Mouse (Mus musculus) MEL (cell line): ENCODE measurements around the gene Mms19.

ENCODE experiments used
- BHLHE40 ChIP-seq: IDR thresholded peaks from 2 replicates; pipeline ENCODE4 v1.6.1; 2012; ENCODE audit warnings: low read depth, mild to moderate bottlenecking, inconsistent platforms, low read length, improper control_type of control experiment, borderline replicate concordance
- CHD1 ChIP-seq: IDR thresholded peaks from 2 replicates; pipeline ENCODE4 v1.6.1; 2012; ENCODE audit warnings: low read depth, mild to moderate bottlenecking, inconsistent platforms, low read length, improper control_type of control experiment
- CHD2 ChIP-seq: IDR thresholded peaks from 2 replicates; pipeline ENCODE4 v1.6.1; 2011; ENCODE audit warnings: low read length, improper control_type of control experiment
- CTCF ChIP-seq, 3 experiments: IDR thresholded peaks in 2 of 3; conservative IDR thresholded peaks in 1 of 3; 2 replicates each; pipeline ENCODE4 v1.5.1; 2011 to 2012; ENCODE audit warnings: low read length in 3 of 3, low read depth in 2 of 3, mild to moderate bottlenecking in 2 of 3, improper control_type of control experiment in 1 of 3, inconsistent platforms in 1 of 3, mixed read lengths in 1 of 3, moderate library complexity in 1 of 3; ENCODE audit not compliant: control insufficient read depth in 1 of 3, insufficient read depth in 1 of 3, poor library complexity in 1 of 3, severe bottlenecking in 1 of 3
- EP300 ChIP-seq, 2 experiments: IDR thresholded peaks; 2 replicates each; pipeline ENCODE4 v1.6.1; 2011; ENCODE audit warnings: improper control_type of control experiment in 2 of 2, low read length in 2 of 2, low read depth in 1 of 2, mild to moderate bottlenecking in 1 of 2
- ETS1 ChIP-seq: IDR thresholded peaks from 2 replicates; pipeline ENCODE4 v1.6.1; 2012; ENCODE audit warnings: low read depth, mild to moderate bottlenecking, inconsistent platforms, low read length, improper control_type of control experiment, moderate library complexity
- KAT2A ChIP-seq: conservative IDR thresholded peaks from 2 replicates; pipeline ENCODE4 v1.6.1; 2012; ENCODE audit warnings: low read depth, low read length, improper control_type of control experiment, inconsistent platforms
- MAFK ChIP-seq: IDR thresholded peaks from 2 replicates; pipeline ENCODE4 v1.6.1; 2011; ENCODE audit warnings: low read depth, mild to moderate bottlenecking, low read length, improper control_type of control experiment, borderline replicate concordance
- MAX ChIP-seq: IDR thresholded peaks from 2 replicates; pipeline ENCODE4 v1.6.1; 2011; ENCODE audit warnings: low read length, improper control_type of control experiment
- POLR2A ChIP-seq, 2 experiments: IDR thresholded peaks; 2 replicates each; pipeline ENCODE4 v1.6.1; 2011 to 2012; ENCODE audit warnings: low read length in 2 of 2, mild to moderate bottlenecking in 2 of 2, control low read depth in 1 of 2, improper control_type of control experiment in 1 of 2, low read depth in 1 of 2, moderate library complexity in 1 of 2; ENCODE audit not compliant: control insufficient read depth in 1 of 2, insufficient read depth in 1 of 2, poor library complexity in 1 of 2
- UBTF ChIP-seq: IDR thresholded peaks from 2 replicates; pipeline ENCODE4 v1.6.1; 2012; ENCODE audit warnings: low read depth, mild to moderate bottlenecking, inconsistent platforms, low read length, improper control_type of control experiment, moderate library complexity, borderline replicate concordance; ENCODE audit not compliant: insufficient read depth
- USF1 ChIP-seq: IDR thresholded peaks from 2 replicates; pipeline ENCODE4 v1.6.1; 2014; ENCODE audit warnings: low read depth, mild to moderate bottlenecking, inconsistent platforms, low read length, improper control_type of control experiment, moderate library complexity

- TF ChIP-seq ETS1 (peak; percentile 21; the same call in 1 of the 2 replicates), CTCF (IDR thresholded peaks at IDR 0.05 in 2 of 3, conservative IDR thresholded peaks at IDR 0.05 in 1 of 3; ENCODE audit: control insufficient read depth in 1 of 3, insufficient read depth in 1 of 3, low read depth in 2 of 3, low read length in 3 of 3, poor library complexity in 1 of 3, severe bottlenecking in 1 of 3) (peak in 1 of 3 experiments; percentile 36; a peak in 1 of 6 replicates), USF1 (no peak), CHD2 (no peak), EP300 (IDR thresholded peaks at IDR 0.05; ENCODE audit: low read depth in 1 of 2, low read length in 2 of 2) (peak; percentile 8 to 46; a peak in 2 of 4 replicates), KAT2A (no peak), POLR2A (IDR thresholded peaks at IDR 0.05; ENCODE audit: control insufficient read depth in 1 of 2, insufficient read depth in 1 of 2, low read depth in 1 of 2, low read length in 2 of 2, poor library complexity in 1 of 2) (no peak), CHD1 (no peak), BHLHE40 (no peak), MAFK (no peak), MAX (no peak), UBTF (no peak)
Observed at GRCm38 (mm10) chr19:41902848-41903593, 77.9 kb downstream of the Mms19 start.
